Mouse (Mus musculus) neutrophil, adult 65 days (primary cell): ENCODE measurements around the gene Pecr. TPM values are rescaled to one million over a fixed set of nuclear protein-coding genes. Genes with fewer than 3 reads are reported as not detected.

Experiments used
- total RNA-seq: library from RNA; stranded (reverse); gene quantifications from 2 replicates; pipeline ENCODE4 v1.2.4, GENCODE M21; 2023

Gene Pecr
- 5.1 and 6.1 TPM in 2 replicates for total RNA-seq

DNA sequence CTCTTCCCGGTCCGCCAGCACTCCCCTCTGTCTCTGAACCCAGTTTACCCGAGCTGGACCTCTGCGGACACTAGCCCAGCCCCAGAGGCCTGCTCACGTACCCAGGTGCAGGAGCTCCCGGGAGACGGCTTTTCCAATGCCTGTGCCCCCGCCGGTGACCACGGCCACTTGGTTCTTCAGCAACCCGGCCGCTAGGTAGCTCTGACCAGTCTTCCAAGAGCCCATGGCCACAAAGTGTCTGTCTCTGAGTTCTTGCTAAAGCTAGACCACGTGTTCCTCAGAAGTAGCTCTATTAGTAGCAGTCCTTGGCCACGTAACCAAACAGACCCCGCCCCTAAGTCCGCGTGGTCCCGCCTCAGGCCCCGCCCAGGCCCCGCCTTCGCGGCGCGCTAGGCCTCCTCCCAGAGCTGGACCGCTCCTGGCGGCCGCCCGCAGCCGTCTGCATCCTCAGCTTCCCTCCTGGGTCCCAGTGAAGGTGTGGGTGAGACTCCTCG lies at the start of gene Pecr, which contains the start of gene Tmem169:
Gene Pecr (minus strand): TSS at position 323 of the 494 bp plus-strand sequence.
Gene Tmem169 (plus strand): TSS at position 378 of the 494 bp plus-strand sequence.

GRCm38 (mm10) chr1:72307317-72307798 lies 23.2 kb upstream of the Pecr start, which contains the start of gene Xrcc5:
TSS of gene Xrcc5 (plus strand) at chr1:72307421.

GRCm38 (mm10) chr1:72211701-72212699 lies 72.1 kb downstream of the Pecr start, which contains the start of gene Mreg:
TSS of gene Mreg (minus strand) at chr1:72212307.

Other genes with a start within 250 kb of the Pecr start
- gene Mreg, start 72.0 kb downstream of the Pecr start, total RNA-seq, result 4.4 and 9.2 TPM in 2 replicates
- gene Tmem169, start 55 bp upstream of the Pecr start, total RNA-seq, result not detected in 2 replicates
- gene Xrcc5, start 23.1 kb upstream of the Pecr start, total RNA-seq, result 0.34 and 0.69 TPM in 2 replicates